Mouse (Mus musculus) testis, postnatal 14 days (tissue): ENCODE data around the gene Duxbl1.
A peak's percentile ranks its signal among the peaks of the same experiment; 100 is the strongest.
"Not testable (repeated sequence)": the region's sequence is repeated elsewhere in the genome, so short reads cannot be mapped to it uniquely, and the experiment has no call there.

ENCODE experiments used
- DNase-seq: peaks from one replicate; pipeline ENCODE4 v3.0.0; 2021; ENCODE audit warnings: low spot score

The Duxbl1 gene

GRCm38 (mm10) chr14:25978371-25979241 lies at the start of gene Duxbl1:
Gene Duxbl1 (plus strand): TSS chr14:25978577.
- not testable (repeated sequence) for DNase-seq

GRCm38 (mm10) chr14:25936867-25937630 lies 41.3 kb upstream of the Duxbl1 start:
- DNase-seq: not testable (repeated sequence)

- DNase-seq: not testable (repeated sequence)
These were observed 40.4 kb upstream of the Duxbl1 start, which contains the start of gene Cphx1 for GRCm38 (mm10) chr14:25938004-25938403. Gene Cphx1 (plus strand): TSS chr14:25938304.

GRCm38 (mm10) chr14:25957861-25958260 lies 20.5 kb upstream of the Duxbl1 start:
- not testable (repeated sequence) for DNase-seq

GRCm38 (mm10) chr14:25979242-25979941 lies 1.0 kb downstream of the Duxbl1 start:
- not testable (repeated sequence) for DNase-seq

GRCm38 (mm10) chr14:25981880-25982279 lies 3.5 kb downstream of the Duxbl1 start:
- DNase-seq: peak; percentile 2

GRCm38 (mm10) chr14:26007462-26007861 lies 29.1 kb downstream of the Duxbl1 start:
- DNase-seq: not testable (repeated sequence)

- not testable (repeated sequence) for DNase-seq
These were observed 38.0 kb downstream of the Duxbl1 start for GRCm38 (mm10) chr14:26016414-26016813.

GRCm38 (mm10) chr14:26021555-26021954 lies 43.2 kb downstream of the Duxbl1 start:
- DNase-seq: not testable (repeated sequence)

GRCm38 (mm10) chr14:26022831-26023230 lies 44.5 kb downstream of the Duxbl1 start:
- DNase-seq: not testable (repeated sequence)

GRCm38 (mm10) chr14:26025653-26026052 lies 47.3 kb downstream of the Duxbl1 start:
- not testable (repeated sequence) for DNase-seq

- not testable (repeated sequence) for DNase-seq
These were observed 56.0 kb downstream of the Duxbl1 start for GRCm38 (mm10) chr14:26034364-26034763.

GRCm38 (mm10) chr14:26035439-26035838 lies 57.1 kb downstream of the Duxbl1 start:
- not testable (repeated sequence) for DNase-seq
